Mouse (Mus musculus): ENCODE results near the gene Slc25a11. TPM values are rescaled to one million over a fixed set of nuclear protein-coding genes. Genes with fewer than 3 reads are reported as not detected.

The Slc25a11 gene
- polyA plus RNA-seq, 1 experiment: 136 TPM

DNA sequence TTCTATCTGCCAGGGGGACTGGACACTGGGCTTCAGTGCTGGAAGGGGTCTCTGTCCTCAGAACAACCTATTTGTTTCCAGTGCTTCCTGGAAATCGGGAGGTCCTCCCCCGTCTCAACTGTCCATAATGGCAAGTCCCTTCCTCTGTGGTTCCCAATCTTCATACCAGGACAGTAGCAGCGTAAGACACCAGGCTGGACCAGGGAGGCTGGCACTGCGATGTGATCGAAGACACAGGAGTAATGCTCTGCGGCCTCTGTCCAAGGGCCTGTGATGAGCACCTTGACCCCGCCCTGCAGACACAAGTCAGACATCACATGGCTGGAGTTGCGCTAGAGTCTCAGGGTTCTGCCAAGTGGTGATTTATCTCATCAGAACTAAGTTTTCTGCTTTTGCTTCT lies 32.1 kb upstream of the Slc25a11 start:
- TF ChIP-seq MYOG (IDR thresholded peaks at IDR 0.05; ENCODE audit: control insufficient read depth, extremely low read depth, insufficient read length) (no peak), FOSL1 (IDR thresholded peaks at IDR 0.05; ENCODE audit: insufficient read depth, low read length, poor library complexity, severe bottlenecking) (no peak), CEBPB (IDR thresholded peaks at IDR 0.05; ENCODE audit: low read depth) (no peak), MAX (IDR thresholded peaks at IDR 0.05) (no peak), USF1 (IDR thresholded peaks at IDR 0.05; ENCODE audit: low read depth) (no peak)
- no peak overlapping the region for H3K4me3 ChIP-seq (ENCODE audit: insufficient read depth, poor library complexity, severe bottlenecking)
- no peak overlapping the region for H3ac ChIP-seq (ENCODE audit: control insufficient read depth, insufficient read length, low read depth)
- no peaks in the 10 kb centered on the region for H3K79me2 ChIP-seq (ENCODE audit: control insufficient read depth, insufficient read depth)
- H3K36me3 ChIP-seq (ENCODE audit: control insufficient read depth, insufficient read depth): peaks cover 52% of the 10 kb centered on the region
- no peaks in the 10 kb centered on the region for H3K79me3 ChIP-seq (ENCODE audit: low read depth)
- H3K27me3 ChIP-seq (ENCODE audit: control insufficient read depth, insufficient read depth, insufficient read length): no peaks in the 10 kb centered on the region

DNA sequence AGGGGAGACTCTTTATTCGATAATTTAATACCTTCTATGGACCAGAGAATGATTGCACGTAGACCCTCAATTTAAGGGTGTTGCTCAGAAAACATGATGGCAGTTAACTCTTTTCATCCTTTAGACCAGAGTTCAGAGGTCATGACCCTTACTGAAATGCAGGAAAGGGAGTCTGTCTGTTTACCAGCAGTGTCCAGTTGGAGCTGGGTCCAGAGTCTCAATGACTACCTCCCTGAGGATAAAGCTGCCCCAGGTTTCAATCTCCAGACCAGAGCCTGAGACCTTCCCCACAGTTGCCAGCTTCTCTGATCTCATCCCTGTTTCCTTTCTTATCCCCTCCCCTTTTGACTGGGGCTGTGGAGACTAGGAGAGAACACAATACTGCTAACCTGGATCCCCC lies 31.3 kb upstream of the Slc25a11 start:
- TF ChIP-seq MYOD1 (IDR thresholded peaks at IDR 0.05; ENCODE audit: control insufficient read depth, insufficient read length, low read depth): no peak
- no peak for TF ChIP-seq MYOG (IDR thresholded peaks at IDR 0.05; ENCODE audit: control insufficient read depth, extremely low read depth, insufficient read length)
- no peak for TF ChIP-seq CTCF (IDR thresholded peaks at IDR 0.05; ENCODE audit: control insufficient read depth, insufficient read depth, insufficient read length)
- TF ChIP-seq MAX (IDR thresholded peaks at IDR 0.05): no peak
- TF ChIP-seq CEBPB (IDR thresholded peaks at IDR 0.05; ENCODE audit: low read depth): no peak
- no peak for TF ChIP-seq USF1 (IDR thresholded peaks at IDR 0.05; ENCODE audit: low read depth)
- no peak overlapping the region for H3K4me3 ChIP-seq (ENCODE audit: insufficient read depth, poor library complexity, severe bottlenecking)
- H3ac ChIP-seq (ENCODE audit: control insufficient read depth, insufficient read length, low read depth): no peak overlapping the region
- H3K27me3 ChIP-seq (ENCODE audit: control insufficient read depth, insufficient read depth, insufficient read length): no peaks in the 10 kb centered on the region
- no peaks in the 10 kb centered on the region for H3K79me3 ChIP-seq (ENCODE audit: low read depth)
- H3K36me3 ChIP-seq (ENCODE audit: control insufficient read depth, insufficient read depth): peaks cover 50% of the 10 kb centered on the region
- no peaks in the 10 kb centered on the region for H3K79me2 ChIP-seq (ENCODE audit: control insufficient read depth, insufficient read depth)

DNA sequence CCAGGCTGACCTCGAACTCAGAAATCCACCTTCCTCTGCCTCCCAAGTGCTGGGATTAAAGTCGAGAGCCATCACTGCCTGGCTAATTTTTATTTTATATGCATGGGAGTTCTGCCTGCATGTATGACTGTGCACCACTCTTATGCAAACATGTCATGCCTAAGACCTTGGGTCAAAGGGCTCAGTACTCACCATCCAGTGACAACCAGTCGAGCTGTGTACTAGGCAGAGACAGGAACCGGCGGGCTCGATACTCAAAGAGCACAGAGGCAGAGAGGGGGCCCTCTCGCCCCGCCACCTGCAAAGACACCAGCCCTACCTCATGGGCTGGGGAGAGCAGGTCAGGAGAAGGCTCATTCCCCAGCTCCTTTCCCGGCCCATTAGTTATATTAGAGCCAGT lies 30.8 kb upstream of the Slc25a11 start:
- Histone ChIP-seq H3K4me3 (ENCODE audit: insufficient read depth, poor library complexity, severe bottlenecking) (no peak overlapping the region), H3K36me3 (ENCODE audit: control insufficient read depth, insufficient read depth) (peaks cover 46% of the 10 kb centered on the region), H3K79me3 (ENCODE audit: low read depth) (no peaks in the 10 kb centered on the region), H3K27me3 (ENCODE audit: control insufficient read depth, insufficient read depth, insufficient read length) (no peaks in the 10 kb centered on the region), H3ac (ENCODE audit: control insufficient read depth, insufficient read length, low read depth) (no peak overlapping the region), H3K79me2 (ENCODE audit: control insufficient read depth, insufficient read depth) (no peaks in the 10 kb centered on the region)
- TF ChIP-seq CTCF (IDR thresholded peaks at IDR 0.05; ENCODE audit: control insufficient read depth, insufficient read depth, insufficient read length) (no peak), CEBPB (IDR thresholded peaks at IDR 0.05; ENCODE audit: low read depth) (no peak), MYOD1 (IDR thresholded peaks at IDR 0.05; ENCODE audit: control insufficient read depth, insufficient read length, low read depth) (no peak), FOSL1 (IDR thresholded peaks at IDR 0.05; ENCODE audit: insufficient read depth, low read length, poor library complexity, severe bottlenecking) (no peak), MAX (IDR thresholded peaks at IDR 0.05) (no peak), MYOG (IDR thresholded peaks at IDR 0.05; ENCODE audit: control insufficient read depth, extremely low read depth, insufficient read length) (no peak), USF1 (IDR thresholded peaks at IDR 0.05; ENCODE audit: low read depth) (no peak)

DNA sequence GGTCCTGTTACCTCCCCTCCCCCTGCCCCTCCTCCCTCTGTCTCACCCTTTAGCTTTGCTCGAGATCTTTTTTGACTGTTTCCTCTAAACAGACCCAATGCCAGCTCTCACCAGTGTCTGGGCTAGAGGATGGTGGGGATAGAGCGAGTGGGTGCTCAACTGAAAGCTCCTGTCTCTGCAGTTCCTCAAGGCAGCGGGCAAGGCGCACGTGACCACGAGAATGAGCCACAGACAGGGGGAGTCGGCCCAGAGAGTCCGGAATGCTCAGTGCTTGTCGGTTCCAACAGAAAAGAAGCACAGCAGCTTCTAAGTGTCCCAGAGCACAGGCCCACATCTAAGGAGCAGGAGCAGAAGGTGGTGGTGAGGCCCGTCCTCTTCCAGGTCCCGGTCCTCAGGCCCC lies 27.2 kb upstream of the Slc25a11 start:
- Histone ChIP-seq H3K36me3 (ENCODE audit: control insufficient read depth, insufficient read depth) (peaks cover 43% of the 10 kb centered on the region), H3K79me2 (ENCODE audit: control insufficient read depth, insufficient read depth) (peaks cover 7% of the 10 kb centered on the region), H3K27me3 (ENCODE audit: control insufficient read depth, insufficient read depth, insufficient read length) (no peaks in the 10 kb centered on the region), H3ac (ENCODE audit: control insufficient read depth, insufficient read length, low read depth) (no peak overlapping the region), H3K79me3 (ENCODE audit: low read depth) (peaks cover 2% of the 10 kb centered on the region), H3K4me3 (ENCODE audit: insufficient read depth, poor library complexity, severe bottlenecking) (no peak overlapping the region)
- no peak for TF ChIP-seq MAX (IDR thresholded peaks at IDR 0.05)
- TF ChIP-seq MYOG (IDR thresholded peaks at IDR 0.05; ENCODE audit: control insufficient read depth, extremely low read depth, insufficient read length): no peak
- no peak for TF ChIP-seq CEBPB (IDR thresholded peaks at IDR 0.05; ENCODE audit: low read depth)
- no peak for TF ChIP-seq USF1 (IDR thresholded peaks at IDR 0.05; ENCODE audit: low read depth)
- TF ChIP-seq CTCF (IDR thresholded peaks at IDR 0.05; ENCODE audit: control insufficient read depth, insufficient read depth, insufficient read length): no peak
- no peak for TF ChIP-seq MYOD1 (IDR thresholded peaks at IDR 0.05; ENCODE audit: control insufficient read depth, insufficient read length, low read depth)
- TF ChIP-seq FOSL1 (IDR thresholded peaks at IDR 0.05; ENCODE audit: insufficient read depth, low read length, poor library complexity, severe bottlenecking): no peak

DNA sequence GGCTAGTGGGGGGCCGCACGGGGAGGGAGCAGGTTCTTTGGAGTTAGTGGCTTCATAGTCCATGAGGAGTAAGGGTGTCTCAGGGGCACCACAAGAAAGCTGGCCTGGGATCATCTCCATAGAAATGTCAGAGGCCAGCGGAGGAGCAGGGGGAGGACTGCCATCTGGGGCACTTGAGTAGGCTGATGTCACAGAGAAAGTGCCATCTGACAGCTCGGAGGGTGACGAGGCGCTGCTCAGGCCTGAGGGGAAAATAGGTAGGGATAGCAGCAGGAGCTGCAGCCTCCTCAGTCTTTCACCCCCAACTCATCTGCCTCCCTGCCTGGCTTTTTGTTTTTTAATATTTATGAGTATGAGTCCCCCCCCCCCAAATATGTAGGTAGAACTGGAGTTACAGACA lies 26.7 kb upstream of the Slc25a11 start:
- Histone ChIP-seq H3K27me3 (ENCODE audit: control insufficient read depth, insufficient read depth, insufficient read length) (no peaks in the 10 kb centered on the region), H3K79me2 (ENCODE audit: control insufficient read depth, insufficient read depth) (peaks cover 8% of the 10 kb centered on the region), H3ac (ENCODE audit: control insufficient read depth, insufficient read length, low read depth) (no peak overlapping the region), H3K36me3 (ENCODE audit: control insufficient read depth, insufficient read depth) (peaks cover 39% of the 10 kb centered on the region), H3K79me3 (ENCODE audit: low read depth) (peaks cover 2% of the 10 kb centered on the region), H3K4me3 (ENCODE audit: insufficient read depth, poor library complexity, severe bottlenecking) (no peak overlapping the region)
- TF ChIP-seq FOSL1 (IDR thresholded peaks at IDR 0.05; ENCODE audit: insufficient read depth, low read length, poor library complexity, severe bottlenecking) (no peak), MAX (IDR thresholded peaks at IDR 0.05) (no peak), USF1 (IDR thresholded peaks at IDR 0.05; ENCODE audit: low read depth) (no peak), CTCF (IDR thresholded peaks at IDR 0.05; ENCODE audit: control insufficient read depth, insufficient read depth, insufficient read length) (no peak), CEBPB (IDR thresholded peaks at IDR 0.05; ENCODE audit: low read depth) (no peak), MYOG (IDR thresholded peaks at IDR 0.05; ENCODE audit: control insufficient read depth, extremely low read depth, insufficient read length) (no peak), MYOD1 (IDR thresholded peaks at IDR 0.05; ENCODE audit: control insufficient read depth, insufficient read length, low read depth) (no peak)
